Mouse (Mus musculus): Measurements from ENCODE around the gene Cul4a. TPM values are rescaled to one million over a fixed set of nuclear protein-coding genes. Genes with fewer than 3 reads are reported as not detected.

The Cul4a gene
- total and polyA plus RNA-seq, 3 experiments = 15.6 to 27.0 (median 23.9) TPM

DNA sequence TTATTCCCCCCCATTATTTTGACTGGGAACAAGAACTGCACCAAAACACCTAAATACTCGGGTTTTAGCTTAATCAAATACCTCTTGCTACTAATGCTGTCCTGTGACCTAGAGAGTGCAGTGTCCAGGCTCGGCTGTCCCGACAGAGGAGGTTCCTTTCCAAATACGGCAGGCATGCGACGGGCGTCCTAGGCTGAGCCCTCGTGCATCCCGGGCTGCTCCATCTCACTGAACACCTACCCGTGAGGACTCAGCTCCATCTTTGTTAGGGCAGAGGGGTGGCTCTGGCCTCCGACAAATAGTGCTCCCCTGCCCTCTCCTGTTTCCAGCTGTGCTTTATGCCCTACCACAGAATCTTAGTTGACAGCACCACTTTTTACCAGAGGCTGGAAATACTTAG, 6.5 kb downstream of the Cul4a start:
- TF ChIP-seq ZNF384 (IDR thresholded peaks at IDR 0.05; ENCODE audit: low read depth, low read length) = no peak
- no peak for TF ChIP-seq RCOR1 (conservative IDR thresholded peaks at IDR 0.05; ENCODE audit: low read depth, low read length)
- no peak for TF ChIP-seq ETS1 (conservative IDR thresholded peaks at IDR 0.05; ENCODE audit: low read depth, low read length)
- no peak for TF ChIP-seq MAFK (IDR thresholded peaks at IDR 0.05; ENCODE audit: insufficient replicate concordance, low read length)
- no peak for TF ChIP-seq GABPA (IDR thresholded peaks at IDR 0.05; ENCODE audit: insufficient replicate concordance, low read depth, low read length)
- TF ChIP-seq BHLHE40 (IDR thresholded peaks at IDR 0.05; ENCODE audit: low read depth, low read length) = no peak
- TF ChIP-seq MYC (IDR thresholded peaks at IDR 0.05; ENCODE audit: low read depth, low read length) = no peak
- Histone ChIP-seq H3K27ac (ENCODE audit: insufficient read depth, low read depth) (no peak overlapping the region), H3K27me3 (replicated peaks) (no peaks in the 10 kb centered on the region), H3K36me3 (replicated peaks in 1 of 2; ENCODE audit: control insufficient read depth in 1 of 2, insufficient read depth in 1 of 2, low read length in 1 of 2) (peaks cover 3 to 43% of the 10 kb centered on the region in 2 experiments), H3K4me3 (replicated peaks in 1 of 3; ENCODE audit: low read depth in 2 of 3, low read length in 2 of 3, poor library complexity in 1 of 3) (no peak overlapping the region), H3K4me1 (ENCODE audit: control insufficient read depth in 1 of 2, insufficient read depth in 2 of 2) (peaks cover 6 to 19% of the 10 kb centered on the region in 2 experiments; a peak in 3 of 4 replicates), H3K9me3 (replicated peaks; ENCODE audit: low read length) (no peaks in the 10 kb centered on the region), H3K79me2 (replicated peaks; ENCODE audit: control insufficient read depth, extremely low read depth, insufficient read depth, poor library complexity, severe bottlenecking) (no peaks in the 10 kb centered on the region), H3K4me2 (ENCODE audit: insufficient read depth, low read depth, poor library complexity, severe bottlenecking) (no peak overlapping the region), H3K9ac (ENCODE audit: insufficient read depth, low read depth) (no peak overlapping the region)
- DNase-seq (ENCODE audit: extremely low read depth) = no peak
- dilution Hi-C loops (cut with MboI; ENCODE audit: extremely low pct_ligation_motif_present, extremely low pct_unique_long_range_greater_than_20kb, low sequenced_read_pairs) = no loop called here
- in situ Hi-C loops (cut with MboI; ENCODE audit: low pct_ligation_motif_present, low pct_unique_long_range_greater_than_20kb, low sequenced_read_pairs) = no loop called here

DNA sequence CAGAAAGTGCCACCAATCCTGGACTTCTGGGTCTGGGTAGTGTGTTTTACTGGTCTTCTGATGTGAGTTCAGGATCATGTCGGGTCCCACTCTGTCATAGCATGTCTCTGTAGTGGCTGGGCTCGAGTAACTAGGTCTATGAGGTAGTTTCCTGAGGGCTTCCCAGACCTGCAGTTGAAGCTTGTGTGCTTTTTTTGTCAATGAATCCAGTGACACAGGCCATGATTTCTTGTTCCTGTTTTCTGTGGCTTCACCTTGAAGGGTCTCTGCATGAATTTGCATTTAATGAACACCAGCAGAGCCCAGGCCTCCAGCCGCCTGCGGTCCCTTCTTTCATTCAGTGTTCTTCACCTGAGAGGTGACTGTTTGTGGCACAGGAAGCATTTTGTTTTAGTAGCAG, 7.8 kb downstream of the Cul4a start:
- Histone ChIP-seq H3K27ac (ENCODE audit: insufficient read depth, low read depth) (no peak overlapping the region), H3K27me3 (replicated peaks) (no peaks in the 10 kb centered on the region), H3K9ac (ENCODE audit: insufficient read depth, low read depth) (no peak overlapping the region), H3K9me3 (replicated peaks; ENCODE audit: low read length) (no peaks in the 10 kb centered on the region), H3K79me2 (replicated peaks; ENCODE audit: control insufficient read depth, extremely low read depth, insufficient read depth, poor library complexity, severe bottlenecking) (no peaks in the 10 kb centered on the region), H3K4me1 (ENCODE audit: control insufficient read depth in 1 of 2, insufficient read depth in 2 of 2) (peaks cover 6 to 19% of the 10 kb centered on the region in 2 experiments; a peak in 3 of 4 replicates), H3K4me3 (replicated peaks in 1 of 3; ENCODE audit: low read depth in 2 of 3, low read length in 2 of 3, poor library complexity in 1 of 3) (no peak overlapping the region), H3K36me3 (replicated peaks in 1 of 2; ENCODE audit: control insufficient read depth in 1 of 2, insufficient read depth in 1 of 2, low read length in 1 of 2) (peaks cover 3 to 46% of the 10 kb centered on the region in 2 experiments), H3K4me2 (ENCODE audit: insufficient read depth, low read depth, poor library complexity, severe bottlenecking) (no peak overlapping the region)
- TF ChIP-seq RCOR1 (conservative IDR thresholded peaks at IDR 0.05; ENCODE audit: low read depth, low read length) (no peak), IRF4 (IDR thresholded peaks at IDR 0.05; ENCODE audit: low read depth, low read length) (0 out of 2 replicates have a peak, but pooled peaks have one; percentile 11), POLR2AphosphoS2 (IDR thresholded peaks at IDR 0.05; ENCODE audit: low read depth, low read length) (no peak), MXI1 (IDR thresholded peaks at IDR 0.05; ENCODE audit: low read depth, low read length) (no peak), EP300 (IDR thresholded peaks at IDR 0.05; ENCODE audit: low read length) (peak; percentile 40; the same call in 1 of the 2 replicates), BHLHE40 (IDR thresholded peaks at IDR 0.05; ENCODE audit: low read depth, low read length) (no peak), RAD21 (IDR thresholded peaks at IDR 0.05; ENCODE audit: low read depth, low read length) (no peak), NELFE (IDR thresholded peaks at IDR 0.05; ENCODE audit: low read depth, low read length) (no peak)
- in situ Hi-C loops (cut with MboI; ENCODE audit: low pct_ligation_motif_present, low pct_unique_long_range_greater_than_20kb, low sequenced_read_pairs) (no loop called here), dilution Hi-C loops (cut with MboI; ENCODE audit: extremely low pct_ligation_motif_present, extremely low pct_unique_long_range_greater_than_20kb, low sequenced_read_pairs) (no loop called here)
- peak; percentile 60 for DNase-seq (ENCODE audit: extremely low read depth)

DNA sequence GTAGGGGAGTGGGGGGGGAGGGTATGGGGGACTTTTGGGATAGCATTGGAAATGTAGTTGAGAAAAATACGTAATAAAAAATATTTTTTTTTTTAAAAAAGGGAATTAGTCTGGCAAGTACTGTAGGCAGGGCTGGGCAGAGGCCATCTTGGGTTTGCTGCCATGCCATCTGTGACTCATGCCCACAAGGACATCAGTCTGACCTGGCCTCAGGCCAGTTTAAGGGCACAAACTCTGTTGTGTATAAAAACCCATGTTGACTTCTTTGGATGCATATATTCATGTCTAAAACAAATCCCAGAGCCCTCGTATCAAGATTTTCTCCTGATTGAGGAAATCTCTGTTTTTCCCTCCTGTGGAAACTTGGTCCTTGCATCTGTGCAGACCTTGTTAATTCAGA, 11.7 kb downstream of the Cul4a start:
- peaks cover 6 to 49% of the 10 kb centered on the region in 2 experiments for H3K36me3 ChIP-seq (replicated peaks in 1 of 2; ENCODE audit: control insufficient read depth in 1 of 2, insufficient read depth in 1 of 2, low read length in 1 of 2)
- no peak overlapping the region for H3K9ac ChIP-seq (ENCODE audit: insufficient read depth, low read depth)
- H3K4me2 ChIP-seq (ENCODE audit: insufficient read depth, low read depth, poor library complexity, severe bottlenecking) = no peak overlapping the region
- H3K79me2 ChIP-seq (replicated peaks; ENCODE audit: control insufficient read depth, extremely low read depth, insufficient read depth, poor library complexity, severe bottlenecking) = no peaks in the 10 kb centered on the region
- H3K27ac ChIP-seq (ENCODE audit: insufficient read depth, low read depth) = no peak overlapping the region
- TF ChIP-seq JUND (conservative IDR thresholded peaks at IDR 0.05; ENCODE audit: low read depth, low read length) = no peak
- TF ChIP-seq USF1 (IDR thresholded peaks at IDR 0.05; ENCODE audit: low read depth, low read length) = no peak
- no peak for TF ChIP-seq MXI1 (IDR thresholded peaks at IDR 0.05; ENCODE audit: low read depth, low read length)
- no peak for TF ChIP-seq ETS1 (conservative IDR thresholded peaks at IDR 0.05; ENCODE audit: low read depth, low read length)
- TF ChIP-seq SIN3A (IDR thresholded peaks at IDR 0.05; ENCODE audit: low read length) = no peak
- in situ Hi-C loops (cut with MboI; ENCODE audit: low pct_ligation_motif_present, low pct_unique_long_range_greater_than_20kb, low sequenced_read_pairs) = no loop called here
- H3K4me1 ChIP-seq (ENCODE audit: control insufficient read depth in 1 of 2, insufficient read depth in 2 of 2) = peaks cover 6 to 19% of the 10 kb centered on the region in 2 experiments; a peak in 3 of 4 replicates
- H3K4me3 ChIP-seq (replicated peaks in 1 of 3; ENCODE audit: low read depth in 2 of 3, low read length in 2 of 3, poor library complexity in 1 of 3) = no peak overlapping the region
- DNase-seq (ENCODE audit: extremely low read depth) = no peak
- H3K9me3 ChIP-seq (replicated peaks; ENCODE audit: low read length) = no peaks in the 10 kb centered on the region
- dilution Hi-C loops (cut with MboI; ENCODE audit: extremely low pct_ligation_motif_present, extremely low pct_unique_long_range_greater_than_20kb, low sequenced_read_pairs) = no loop called here
- H3K27me3 ChIP-seq (replicated peaks) = no peaks in the 10 kb centered on the region

All from CH12.LX (cell line).